Mouse (Mus musculus): ENCODE measurements around the gene Sod1. TPM values are rescaled to one million over a fixed set of nuclear protein-coding genes. Genes with fewer than 3 reads are reported as not detected.

Gene Sod1
- 100 to 1,000 TPM; 373 to 389 TPM for total RNA-seq (2021)

DNA sequence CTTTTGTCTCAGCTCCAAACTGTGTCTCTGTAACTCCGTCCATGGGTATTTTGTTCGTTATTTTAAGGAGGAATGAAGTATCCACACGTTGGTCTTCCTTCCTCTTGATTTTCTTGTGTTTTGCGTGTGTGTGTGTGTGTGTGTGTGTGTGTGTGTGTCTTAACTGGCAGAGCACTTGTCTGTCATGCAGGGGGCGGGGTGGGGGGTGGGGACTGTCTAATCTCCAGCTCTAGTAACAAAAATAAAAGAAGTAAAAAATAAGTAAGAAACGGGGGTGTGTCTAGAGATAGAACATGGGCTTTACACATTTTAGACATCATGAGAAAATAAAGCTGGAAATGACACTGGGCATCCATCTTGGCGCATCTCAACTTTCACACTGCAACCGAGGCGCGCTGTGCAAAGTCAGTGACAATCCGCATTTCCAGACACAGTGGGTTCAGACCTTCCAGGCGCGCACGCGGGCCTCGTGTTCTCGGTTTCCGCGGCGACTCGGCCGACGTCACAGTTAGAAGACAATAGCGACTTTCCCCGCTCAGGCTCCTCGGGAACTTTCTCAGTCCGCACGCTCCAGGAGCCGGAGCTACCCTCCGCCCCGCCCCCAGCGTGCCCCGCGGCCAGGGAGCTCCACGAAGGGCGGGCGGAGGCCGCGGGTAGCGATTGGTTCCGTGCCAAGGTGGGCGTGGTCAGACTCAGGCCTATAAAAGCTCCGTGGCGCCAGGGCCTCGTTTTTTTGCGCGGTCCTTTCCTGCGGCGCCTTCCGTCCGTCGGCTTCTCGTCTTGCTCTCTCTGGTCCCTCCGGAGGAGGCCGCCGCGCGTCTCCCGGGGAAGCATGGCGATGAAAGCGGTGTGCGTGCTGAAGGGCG lies at the start of gene Sod1:
TSS of gene Sod1 (plus strand) at position 729 of the 866 bp plus-strand sequence.
- peak; percentile 93 to 94 for DNase-seq

DNA sequence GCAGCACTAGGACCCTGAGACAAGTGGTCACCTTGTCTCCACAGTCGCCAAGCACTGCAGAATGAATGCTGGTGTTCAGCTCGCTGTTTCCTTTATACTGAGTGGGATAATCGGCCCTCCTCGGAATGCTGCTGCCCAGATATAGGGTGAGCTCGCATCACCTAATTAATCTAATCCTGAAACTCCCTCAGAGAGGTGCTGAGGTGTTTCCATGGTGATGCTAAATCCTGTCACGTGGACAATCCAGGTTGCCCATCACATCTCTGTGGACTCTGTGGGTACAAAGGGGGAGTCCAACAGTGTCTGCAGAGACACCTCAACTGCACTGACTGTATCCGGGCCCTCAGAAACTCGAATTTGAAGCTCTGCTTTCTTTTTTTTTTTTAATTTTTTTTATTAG lies 49.1 kb upstream of the Sod1 start:
- DNase-seq, result no peak

DNA sequence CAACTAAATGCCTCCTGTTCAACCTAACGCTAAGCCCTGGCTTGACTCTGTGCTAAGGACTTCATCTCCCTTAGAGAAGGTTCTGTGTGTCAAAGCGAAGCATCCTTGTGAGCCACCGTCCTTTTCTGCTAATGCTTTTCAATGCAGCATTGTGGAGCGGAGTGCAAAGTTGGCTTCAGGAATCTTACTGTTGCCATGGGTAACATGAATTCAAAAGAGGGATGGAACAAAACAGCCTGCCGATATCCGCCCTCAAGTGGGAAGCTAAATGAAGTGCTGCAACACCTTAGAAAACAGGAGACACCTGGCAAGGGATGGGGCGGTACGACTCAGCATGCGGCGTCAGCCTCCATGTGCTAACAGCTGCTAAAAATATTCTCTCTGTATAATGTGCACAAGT lies 44.1 kb upstream of the Sod1 start:
- DNase-seq, result peak; percentile 42 to 49

DNA sequence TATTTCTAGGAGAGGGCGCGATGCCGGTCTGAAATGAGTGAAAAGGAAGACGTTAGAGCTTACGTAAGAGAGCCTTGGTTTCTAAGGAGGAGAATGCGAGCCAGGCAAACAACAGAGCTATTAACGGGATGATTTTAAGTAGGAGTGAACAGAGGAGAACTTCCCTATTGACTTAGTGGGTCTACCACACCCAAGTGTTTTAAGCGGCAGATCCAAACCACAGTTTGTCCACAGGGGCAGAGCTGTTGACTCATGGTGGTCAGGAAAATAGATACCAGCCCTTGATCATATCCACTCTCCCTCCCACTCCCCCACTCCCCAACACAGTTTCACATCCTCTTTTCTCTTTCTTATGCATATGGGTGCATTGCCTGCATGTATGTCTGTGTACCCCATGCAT lies 43.1 kb upstream of the Sod1 start:
- no peak for DNase-seq

DNA sequence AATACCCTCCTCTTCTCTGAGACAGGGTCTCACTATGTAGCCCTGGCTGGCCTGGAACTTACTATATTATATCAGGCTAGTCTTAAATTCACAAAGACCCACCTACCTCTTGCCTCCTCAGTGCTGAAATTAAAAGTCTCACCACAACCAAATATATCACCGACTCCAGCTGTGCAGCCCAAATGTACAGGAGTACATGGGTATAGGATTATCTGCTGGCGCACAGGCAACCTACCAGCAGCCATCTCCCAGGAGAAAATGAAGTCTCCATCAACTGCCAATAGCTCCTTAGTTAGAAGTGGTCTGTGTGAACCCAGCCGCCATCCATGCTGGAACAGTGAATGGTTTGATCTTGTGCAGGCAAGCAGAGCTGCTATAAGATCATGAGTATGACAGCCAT lies 42.1 kb upstream of the Sod1 start:
- DNase-seq, result no peak

DNA sequence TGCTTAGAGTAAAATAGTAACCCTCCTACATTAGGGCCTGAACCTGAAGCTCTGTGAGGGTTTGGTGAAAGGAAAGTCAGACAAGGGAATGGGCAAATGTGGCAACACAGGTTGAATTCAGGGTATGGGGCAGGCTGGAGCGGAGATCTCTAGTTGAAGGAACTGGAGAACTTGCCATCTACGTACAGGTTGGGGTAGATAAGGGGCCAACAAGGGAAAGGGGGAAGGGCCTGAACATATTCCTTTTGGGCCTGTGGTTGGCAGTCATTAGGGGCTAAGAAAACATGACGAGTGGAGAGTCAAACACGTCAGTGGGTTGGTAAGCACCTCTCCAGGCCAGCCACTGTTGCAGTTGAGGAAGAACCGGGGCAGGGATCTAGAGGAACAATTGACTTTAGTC lies 40.7 kb upstream of the Sod1 start:
- no peak for DNase-seq

DNA sequence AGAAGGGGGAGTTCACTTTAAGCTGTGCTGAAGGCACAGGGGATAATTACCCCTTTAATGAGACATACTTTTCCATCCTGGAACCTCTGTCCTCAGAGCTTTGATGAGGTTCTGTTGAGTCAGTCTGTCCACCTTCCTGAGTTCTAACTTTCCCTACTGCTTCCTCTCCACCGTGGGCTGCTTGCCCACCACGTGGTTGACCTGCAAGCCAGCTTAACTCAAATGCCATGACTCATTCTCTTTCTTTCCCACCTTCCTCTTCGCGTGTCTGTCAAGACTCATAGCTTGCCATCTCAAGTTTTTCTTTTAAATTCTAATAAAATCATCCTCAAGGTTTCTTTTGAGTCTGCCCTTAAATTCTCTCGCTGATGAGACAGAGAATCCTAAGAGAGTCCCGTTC lies 39.6 kb upstream of the Sod1 start:
- no peak for DNase-seq

DNA sequence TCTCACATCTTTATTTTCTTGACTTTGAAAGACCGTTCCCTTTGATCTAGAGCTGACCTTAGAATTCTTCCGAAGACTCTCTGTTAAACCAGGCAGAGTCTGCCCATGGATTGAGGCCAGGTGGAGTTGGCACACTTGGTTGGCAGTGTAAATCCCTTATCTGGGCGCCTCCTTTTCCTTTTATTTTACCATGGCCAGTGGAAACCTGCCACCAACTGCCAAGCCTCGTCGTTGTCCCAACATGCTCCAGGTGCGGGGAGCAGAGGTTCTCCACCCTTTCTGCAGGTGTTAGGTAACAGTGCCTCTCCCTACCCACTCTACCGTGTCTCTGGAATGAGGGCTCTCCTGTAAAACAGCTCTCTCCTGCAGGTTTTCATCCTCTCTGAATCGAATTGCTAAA lies 38.9 kb upstream of the Sod1 start:
- DNase-seq, result no peak

DNA sequence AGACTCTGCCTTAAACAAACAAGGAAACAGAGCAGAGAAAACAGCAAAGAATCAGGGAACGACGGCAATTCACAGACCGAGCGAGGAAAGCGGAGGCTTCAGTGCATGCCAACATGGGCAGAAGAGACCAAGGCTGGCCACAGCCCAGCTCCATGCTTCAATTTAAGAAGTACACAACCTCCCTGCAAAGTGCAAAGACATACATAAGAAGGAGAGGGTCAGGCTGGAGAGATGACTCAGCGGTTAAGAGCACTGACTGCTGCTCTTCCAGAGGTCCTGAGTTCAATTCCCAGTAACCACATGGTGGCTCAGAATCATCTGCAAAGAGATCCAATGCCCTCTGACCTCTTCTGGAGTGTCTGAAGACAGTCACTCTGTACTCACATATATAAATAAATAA lies 36.4 kb upstream of the Sod1 start:
- no peak for DNase-seq

DNA sequence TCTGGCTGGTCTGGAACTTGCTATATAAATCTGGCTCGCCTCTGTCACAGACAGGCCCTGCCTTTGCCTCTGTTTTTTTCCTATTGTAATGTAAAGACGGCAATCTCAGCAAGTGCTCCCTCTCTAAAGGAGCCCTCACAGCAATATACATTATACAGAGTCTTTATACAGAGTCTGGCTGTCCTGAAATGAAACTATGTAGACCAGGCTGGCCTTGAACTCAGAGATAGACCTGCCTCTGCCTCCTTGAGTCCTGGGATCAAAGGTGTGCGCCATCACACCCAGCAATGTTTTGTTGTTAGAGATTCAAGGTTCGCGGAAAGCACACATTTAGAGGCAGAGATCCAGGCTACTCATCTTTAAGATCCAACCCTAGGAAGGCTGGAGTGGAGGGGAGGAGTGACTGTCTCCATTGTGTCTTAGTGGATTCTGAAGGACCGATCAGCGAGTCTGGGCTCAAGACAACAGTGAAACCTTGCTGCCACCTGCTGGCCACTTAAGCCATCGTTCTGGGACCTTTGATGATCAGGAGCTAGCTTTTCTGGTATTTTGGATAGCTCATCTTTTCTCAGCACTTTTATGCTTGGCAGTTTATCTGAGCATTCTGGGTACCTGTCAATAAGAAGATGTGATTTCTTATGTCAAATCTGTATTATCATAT lies 34.5 kb upstream of the Sod1 start:
- DNase-seq, result peak; percentile 72 to 75

DNA sequence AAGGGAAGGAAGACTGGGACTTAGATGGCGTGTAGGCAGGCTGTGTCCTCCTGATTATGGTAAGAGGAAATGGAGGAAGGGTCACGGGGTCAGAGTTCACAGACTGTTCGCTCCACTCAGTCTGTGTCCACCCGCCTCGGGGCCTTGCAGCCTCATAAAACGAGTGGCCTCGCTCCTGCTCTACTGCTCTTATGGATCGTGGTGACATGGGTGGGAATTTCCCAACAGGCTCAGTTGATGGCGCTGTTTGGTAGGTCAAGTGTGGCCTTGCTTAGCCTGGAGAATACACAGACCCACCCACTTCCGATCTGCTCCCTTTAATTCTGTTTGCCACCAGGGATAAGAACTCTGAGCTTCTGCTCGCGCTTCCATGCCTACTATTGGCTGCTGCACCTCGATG lies 33.1 kb upstream of the Sod1 start:
- no peak for DNase-seq

DNA sequence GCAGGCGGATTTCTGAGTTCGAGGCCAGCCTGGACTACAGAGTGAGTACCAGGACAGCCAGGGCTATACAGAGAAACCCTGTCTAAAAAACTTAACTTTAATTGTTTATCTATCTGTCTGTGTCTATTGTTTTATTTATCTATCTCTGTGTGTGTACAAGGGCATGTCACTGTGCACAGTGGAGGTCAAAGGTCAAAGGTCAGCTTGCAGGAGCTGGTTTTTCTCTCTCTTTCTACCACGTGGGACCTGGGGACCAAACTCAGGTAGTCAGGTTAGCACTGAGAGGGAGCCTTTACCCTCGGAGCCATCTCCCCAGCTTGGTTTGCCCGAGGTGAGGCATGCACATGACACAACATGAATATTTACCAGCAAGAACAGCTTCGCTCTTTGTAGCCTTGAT lies 29.3 kb upstream of the Sod1 start:
- no peak for DNase-seq

DNA sequence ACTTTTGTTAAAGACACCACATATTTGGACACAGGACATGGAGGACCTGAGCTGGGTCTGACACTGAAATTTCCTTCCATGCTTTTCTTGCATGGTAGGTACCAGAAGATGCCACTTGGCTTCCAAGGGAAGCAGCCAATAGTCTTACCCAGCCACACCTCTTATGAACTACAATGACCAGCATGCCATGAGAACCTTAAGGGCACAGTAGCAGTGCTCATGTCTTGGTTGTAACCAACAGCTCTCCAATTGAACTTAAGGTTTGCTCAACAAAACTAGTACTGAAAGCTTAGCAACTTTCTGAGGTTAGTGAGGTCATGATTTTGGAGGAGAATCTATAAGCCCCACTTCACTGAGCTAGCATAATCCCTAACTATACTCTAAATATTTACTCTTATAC lies 26.8 kb upstream of the Sod1 start:
- DNase-seq, result no peak

DNA sequence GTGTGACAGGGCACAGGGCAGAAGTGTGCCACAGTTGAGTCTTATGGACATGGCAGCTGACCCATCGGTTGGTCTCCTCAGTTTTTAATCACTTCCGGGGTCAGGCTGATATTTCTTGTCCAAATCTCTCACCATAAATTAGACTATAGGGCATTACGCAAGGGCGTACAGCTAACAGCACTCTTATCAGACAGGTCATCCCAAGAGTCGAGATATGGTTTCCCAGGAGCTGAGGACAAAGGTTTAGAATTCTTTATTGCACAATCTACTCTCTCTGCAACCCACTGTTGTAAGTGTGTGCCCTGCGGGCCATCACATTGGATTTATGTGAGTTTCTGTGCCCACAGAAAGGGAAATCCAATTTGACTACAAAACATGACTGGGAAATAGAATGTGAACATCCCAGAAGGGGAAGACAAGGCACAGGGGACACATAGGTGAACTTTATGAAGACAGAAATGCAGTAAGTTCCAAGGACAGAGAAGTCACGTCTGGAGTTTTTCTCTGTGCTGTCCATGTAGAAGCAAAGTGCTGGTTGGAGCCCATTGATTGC lies 23.8 kb upstream of the Sod1 start:
- DNase-seq, result no peak

DNA sequence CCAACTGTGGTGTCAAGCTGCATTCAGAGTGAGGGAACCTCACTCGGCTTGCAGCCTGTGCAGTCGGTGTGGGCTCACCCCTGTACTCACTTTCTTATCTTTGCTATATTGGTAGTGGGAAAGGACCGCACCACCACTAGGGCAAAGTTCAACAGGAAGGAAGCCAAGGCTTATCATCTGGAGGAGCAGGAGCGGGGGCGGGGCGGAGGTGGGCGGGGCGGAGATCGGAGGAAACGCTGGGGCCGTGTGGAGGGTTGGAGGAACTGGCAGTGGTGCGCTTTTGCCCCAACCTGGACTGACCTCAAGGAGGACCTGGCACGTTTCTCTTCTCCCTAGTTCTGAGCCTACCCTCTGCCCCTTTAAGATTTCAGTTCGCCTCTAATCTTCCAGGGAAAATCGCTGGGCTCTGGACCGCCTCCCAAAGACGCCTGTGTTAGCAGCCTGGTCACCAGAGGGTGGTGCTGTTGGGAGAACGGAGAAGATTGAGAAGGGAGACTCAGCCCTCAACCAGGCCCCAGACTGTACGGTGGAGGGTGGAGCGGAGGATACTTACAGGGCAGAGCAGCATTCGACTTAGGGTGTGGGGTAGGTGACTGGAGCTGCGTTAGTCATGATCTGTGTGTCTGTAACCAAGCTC lies 23.1 kb upstream of the Sod1 start:
- DNase-seq, result peak; percentile 40 to 58

DNA sequence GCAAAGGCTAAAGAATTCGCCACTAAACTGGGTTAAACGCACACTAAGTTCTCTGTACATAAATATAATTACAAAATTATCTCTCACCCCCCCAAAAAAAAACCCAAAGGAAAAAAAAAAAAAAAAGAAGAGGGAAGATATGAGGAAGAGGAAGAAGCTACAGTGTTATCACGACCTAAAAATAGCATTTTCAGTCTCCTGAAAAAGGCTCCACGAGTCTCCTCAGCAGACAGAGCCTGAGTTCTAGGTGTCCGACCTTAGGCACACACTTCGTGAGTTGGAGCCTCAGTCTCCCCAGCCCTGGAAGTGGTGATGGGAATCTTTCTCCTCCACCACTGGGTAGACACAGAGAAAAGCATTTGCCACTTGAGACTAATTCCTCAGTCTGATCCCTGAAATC lies 21.9 kb upstream of the Sod1 start:
- no peak for DNase-seq

DNA sequence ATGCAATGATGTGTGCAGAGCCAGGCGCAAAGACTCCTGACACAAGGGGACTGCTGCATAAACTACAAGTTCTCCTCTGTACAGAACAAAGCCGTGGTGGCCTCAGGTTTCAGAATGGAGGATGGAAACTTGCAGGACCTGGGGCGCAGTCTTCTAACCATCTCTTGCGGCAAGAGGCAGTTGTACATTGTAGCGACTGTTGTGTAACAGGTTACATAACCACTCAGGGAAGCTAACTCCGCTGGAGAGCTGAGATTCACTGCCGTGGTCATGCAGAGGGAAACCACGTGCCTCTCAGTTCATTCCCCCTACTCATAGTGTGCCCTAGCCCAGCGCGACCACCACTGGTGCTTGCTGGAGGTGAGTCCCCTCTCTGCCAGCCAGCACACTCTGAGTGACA lies 21.4 kb upstream of the Sod1 start:
- no peak for DNase-seq

DNA sequence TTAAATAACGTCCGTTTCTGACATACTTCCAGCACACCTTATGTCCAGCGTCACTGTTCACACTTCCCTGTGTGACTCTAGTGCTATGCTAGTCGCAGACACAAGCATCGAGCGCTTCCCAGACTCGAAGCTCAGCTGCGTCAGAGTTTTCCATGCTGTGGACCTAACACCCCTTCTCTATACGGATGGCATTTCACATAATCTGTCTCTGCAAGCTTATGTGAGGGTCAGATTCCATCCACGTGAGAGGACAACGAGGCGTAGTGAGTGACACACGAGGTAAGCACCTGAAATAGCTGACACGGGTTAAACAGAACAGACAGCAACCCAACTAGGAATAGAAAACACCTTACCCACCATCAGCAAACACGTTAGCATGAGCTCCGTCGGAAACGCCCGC lies 18.4 kb upstream of the Sod1 start:
- no peak for DNase-seq

DNA sequence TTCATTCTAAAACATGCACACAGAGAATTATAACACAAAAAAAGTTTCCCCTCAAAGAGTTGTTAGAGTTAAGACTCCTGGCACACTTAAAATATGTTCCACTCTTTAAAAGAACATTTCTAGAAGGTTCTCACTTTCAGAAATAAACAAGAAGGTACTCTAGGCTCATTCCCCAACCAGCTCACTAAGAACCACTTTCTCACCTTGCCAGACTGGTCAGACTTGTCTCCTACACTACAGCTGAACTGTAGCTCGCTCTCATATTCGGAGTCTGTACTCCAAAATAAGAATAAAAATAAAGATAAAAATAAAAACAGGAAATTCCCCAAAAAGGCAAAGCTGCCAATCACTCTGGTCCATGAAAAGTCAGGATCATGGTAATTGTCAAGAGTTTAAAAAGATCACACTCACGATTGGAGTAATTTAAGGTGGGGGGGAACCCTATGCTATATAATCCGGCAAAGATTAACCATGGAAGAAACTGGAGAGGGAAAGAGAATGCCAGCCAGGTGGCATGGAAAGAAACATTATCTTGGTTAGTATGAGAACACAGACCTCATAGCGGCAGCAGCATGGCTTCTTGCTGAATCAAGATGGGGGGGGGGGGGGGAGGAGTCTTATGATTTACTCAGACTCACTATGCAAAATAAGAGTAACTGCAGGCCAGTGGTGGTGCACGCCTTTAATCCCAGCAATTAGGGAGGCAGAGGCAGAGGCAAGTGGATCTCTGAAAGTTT lies 17.2 kb upstream of the Sod1 start:
- DNase-seq, result no peak

DNA sequence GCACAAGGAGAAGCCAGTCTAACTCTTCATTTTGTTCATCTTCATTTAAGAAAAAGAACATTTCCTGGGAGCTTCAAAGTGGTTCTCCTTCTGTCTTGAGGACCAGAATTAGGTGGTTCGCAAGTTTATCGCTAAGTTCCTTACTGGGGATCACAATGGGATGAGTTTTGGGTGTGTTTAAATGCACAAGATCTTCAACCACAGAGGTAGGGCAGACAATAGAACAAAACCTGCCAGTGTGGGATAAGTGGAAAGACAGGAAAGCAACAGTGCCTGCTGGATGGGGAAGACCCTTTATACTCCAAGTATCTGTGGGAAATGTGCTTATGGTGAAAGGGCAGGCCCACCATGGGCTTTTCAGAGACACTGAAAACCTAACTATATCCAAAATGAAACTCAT lies 15.7 kb upstream of the Sod1 start:
- no peak for DNase-seq

DNA sequence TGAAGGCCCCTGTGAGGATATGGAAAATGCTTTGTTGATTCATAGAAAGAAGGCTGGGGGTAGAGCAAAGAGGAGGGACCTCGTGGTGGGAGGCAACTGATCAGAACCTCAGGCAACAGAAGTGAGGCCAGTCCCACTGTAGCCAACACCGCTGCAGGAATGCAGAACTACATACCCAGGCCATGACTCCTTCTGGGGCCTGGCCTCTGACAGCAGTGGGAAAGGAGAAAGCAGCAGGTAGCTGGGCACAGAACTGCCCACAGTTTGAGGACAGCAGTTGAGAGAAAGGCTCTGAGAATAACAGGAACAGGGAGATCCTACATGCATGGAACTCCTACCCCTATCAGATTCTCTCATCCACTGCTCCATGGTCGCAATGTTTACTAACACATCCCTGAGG lies 11.6 kb upstream of the Sod1 start:
- no peak for DNase-seq

DNA sequence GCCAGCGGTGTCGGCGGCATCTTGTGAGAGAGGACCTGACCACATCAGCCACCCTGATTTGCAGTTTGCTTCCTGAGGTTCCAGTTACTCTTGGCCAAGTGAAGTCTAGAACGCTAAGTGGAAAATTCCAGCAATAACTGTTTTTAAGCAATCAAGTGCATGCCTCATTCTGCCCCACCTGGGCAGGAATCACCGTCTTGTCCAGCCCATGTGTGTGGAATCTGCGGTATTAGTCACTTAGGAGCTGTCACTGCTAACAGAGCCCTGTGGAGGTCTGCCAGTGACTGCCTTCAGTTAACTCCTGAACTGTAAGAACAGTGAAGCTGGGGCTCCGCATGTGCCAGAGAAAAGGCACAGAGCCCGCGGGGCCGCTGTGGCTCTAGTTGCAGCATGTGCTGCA lies 9.8 kb upstream of the Sod1 start:
- no peak for DNase-seq

DNA sequence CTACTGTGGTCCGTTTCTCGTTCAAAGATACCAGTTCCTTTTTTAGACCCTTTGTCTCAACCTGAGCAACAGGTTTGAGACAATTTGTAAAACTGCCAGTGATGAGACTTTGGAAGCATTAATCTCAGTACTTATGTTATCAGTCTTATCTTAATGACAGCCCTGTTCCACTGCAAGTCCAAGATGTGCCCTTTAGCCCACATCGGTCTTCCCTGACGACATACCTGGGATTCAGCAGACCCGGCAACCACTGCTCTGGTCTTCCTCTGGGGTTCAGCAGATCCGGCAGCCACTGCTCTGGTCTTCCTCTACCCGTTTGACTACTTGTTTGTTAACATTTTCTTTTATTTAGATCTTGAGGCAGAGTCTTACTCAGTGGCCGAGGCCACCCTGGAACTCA lies 8.8 kb upstream of the Sod1 start:
- no peak for DNase-seq
